Mouse (Mus musculus): ENCODE data around the gene Sema3g. TPM values are rescaled to one million over a fixed set of nuclear protein-coding genes. Genes with fewer than 3 reads are reported as not detected.

Gene Sema3g
- polyA plus RNA-seq, 1 experiment: 3.6 TPM

DNA sequence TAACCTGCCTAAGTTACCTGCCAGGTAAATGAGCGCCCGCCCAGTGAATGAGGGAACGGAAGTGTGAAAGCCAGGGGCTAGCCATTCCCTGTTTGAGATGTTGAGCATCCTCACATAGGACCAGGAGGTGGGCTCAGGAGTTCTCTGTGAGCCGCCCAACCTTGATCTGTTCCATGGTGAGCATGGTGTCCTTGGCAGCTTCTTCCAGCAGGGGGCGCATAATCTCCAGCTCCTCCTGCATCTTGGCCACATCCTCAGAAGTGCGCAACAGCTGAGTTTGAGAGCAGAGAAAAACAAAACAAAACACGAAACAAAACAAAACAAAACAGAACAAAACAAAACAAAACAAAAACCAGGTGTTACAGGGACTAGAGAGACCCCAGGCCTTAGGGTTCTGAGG is 54.5 kb downstream of the Sema3g start:
- peak; percentile 49 for DNase-seq (ENCODE audit: low spot score)

Other genes starting within 250 kb of the Sema3g start
- gene Glt8d1, start 216.5 kb upstream of the Sema3g start, polyA plus RNA-seq (2012; rRNA removed): 84.7 and 102 TPM in 2 replicates
- 269 and 320 TPM in 2 replicates for gene Spcs1, start 216.2 kb upstream of the Sema3g start, polyA plus RNA-seq (2012; rRNA removed)
- gene Pbrm1, start 198.7 kb upstream of the Sema3g start, polyA plus RNA-seq (2012; rRNA removed): 21.5 and 26.9 TPM in 2 replicates
- 51.0 and 68.7 TPM in 2 replicates for gene Gnl3, start 198.7 kb upstream of the Sema3g start, polyA plus RNA-seq (2012; rRNA removed)
- 28.1 and 42.8 TPM in 2 replicates for gene Smim4, start 88.9 kb upstream of the Sema3g start, polyA plus RNA-seq (2012; rRNA removed)
- 8.0 and 8.1 TPM in 2 replicates for gene Nt5dc2, start 86.8 kb upstream of the Sema3g start, polyA plus RNA-seq (2012; rRNA removed)
- gene Stab1, start 49.2 kb upstream of the Sema3g start, polyA plus RNA-seq (2012; rRNA removed): 85.3 and 90.2 TPM in 2 replicates
- gene Tnnc1, start 9.5 kb upstream of the Sema3g start, polyA plus RNA-seq (2012; rRNA removed): 3.0 and 3.5 TPM in 2 replicates
- 211 and 293 TPM in 2 replicates for gene Nisch, start 914 bp upstream of the Sema3g start, polyA plus RNA-seq (2012; rRNA removed)
- 8.9 and 9.0 TPM in 2 replicates for gene Phf7, start 33.5 kb downstream of the Sema3g start, polyA plus RNA-seq (2012; rRNA removed)
- 41.8 and 43.2 TPM in 2 replicates for gene Bap1, start 33.6 kb downstream of the Sema3g start, polyA plus RNA-seq (2012; rRNA removed)
- 2.3 and 2.4 TPM in 2 replicates for gene Dnah1, start 106.0 kb downstream of the Sema3g start, polyA plus RNA-seq (2012; rRNA removed)
- 29.0 and 34.9 TPM in 2 replicates for gene Capn7, start 118.8 kb downstream of the Sema3g start, polyA plus RNA-seq (2012; rRNA removed)
- 36.1 and 37.0 TPM in 2 replicates for gene Sh3bp5, start 218.2 kb downstream of the Sema3g start, polyA plus RNA-seq (2012; rRNA removed)

Measured in urinary bladder, adult 2 months (tissue).